Mouse (Mus musculus): ENCODE measurements around the gene Nxn.
A peak's percentile ranks its signal among the peaks of the same experiment; 100 is the strongest.

Nxn gene

DNA sequence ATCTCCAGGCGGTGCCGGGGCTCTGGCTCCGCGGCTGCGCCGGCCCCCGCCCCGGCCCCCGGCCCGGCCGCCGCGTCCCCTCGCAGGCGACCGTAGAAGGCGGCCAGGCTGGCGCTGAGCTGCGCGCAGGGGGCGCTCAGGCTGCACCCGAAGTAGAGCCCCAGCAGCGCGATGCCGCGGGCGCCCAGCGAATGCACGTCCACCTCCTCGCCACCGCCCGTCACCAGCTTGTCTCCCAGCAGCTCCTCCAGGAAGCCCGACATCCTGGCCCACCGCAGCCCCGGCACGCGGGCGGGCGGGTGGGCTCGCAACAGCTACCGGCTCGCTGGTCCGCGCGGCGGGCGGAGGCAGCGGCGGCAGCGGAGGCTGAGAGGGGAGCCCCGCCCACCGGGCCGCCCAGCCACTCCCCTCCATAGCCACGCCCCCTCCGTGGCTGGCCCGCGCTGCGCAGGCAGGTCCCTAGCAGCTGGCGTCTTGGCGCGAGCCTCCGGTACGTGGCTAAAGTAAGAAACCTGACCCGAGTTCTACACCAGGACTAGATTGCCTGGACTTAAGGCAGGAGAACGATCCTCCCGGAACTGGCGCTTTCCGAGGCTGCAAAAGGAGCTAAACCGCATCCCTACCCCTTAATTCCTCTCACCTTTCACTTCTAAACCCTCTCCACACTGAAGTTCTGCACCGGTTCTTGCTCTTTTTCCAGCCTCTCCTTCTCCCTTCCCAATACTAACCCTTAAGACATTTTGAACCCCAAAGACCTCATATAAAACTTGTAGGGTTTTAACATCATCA lies at the start of gene Nxn:
Nxn (minus strand) TSS at position 343 of the 789 bp plus-strand sequence.
- DNase-seq: peak; percentile 72

DNA sequence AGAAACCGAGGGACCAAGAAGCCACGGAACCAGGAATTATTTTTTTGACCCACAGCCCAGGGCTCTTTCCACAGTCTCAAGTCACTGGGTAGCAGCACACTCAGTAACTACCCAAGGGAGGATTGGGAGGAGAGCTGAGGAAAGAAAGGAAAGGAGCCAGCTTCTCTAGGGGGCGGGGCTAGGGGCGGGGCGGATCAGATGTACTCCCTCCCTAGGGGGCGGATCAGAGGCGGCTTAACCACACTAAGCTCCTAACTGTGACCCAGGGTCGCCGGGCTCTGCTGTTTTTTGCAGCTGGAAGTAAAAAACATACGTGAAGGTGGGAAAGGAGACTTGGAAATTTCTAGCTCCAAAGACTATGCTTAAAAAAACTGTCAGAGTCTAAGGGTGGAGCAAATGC lies 47.3 kb upstream of the Nxn start:
- DNase-seq: no peak

DNA sequence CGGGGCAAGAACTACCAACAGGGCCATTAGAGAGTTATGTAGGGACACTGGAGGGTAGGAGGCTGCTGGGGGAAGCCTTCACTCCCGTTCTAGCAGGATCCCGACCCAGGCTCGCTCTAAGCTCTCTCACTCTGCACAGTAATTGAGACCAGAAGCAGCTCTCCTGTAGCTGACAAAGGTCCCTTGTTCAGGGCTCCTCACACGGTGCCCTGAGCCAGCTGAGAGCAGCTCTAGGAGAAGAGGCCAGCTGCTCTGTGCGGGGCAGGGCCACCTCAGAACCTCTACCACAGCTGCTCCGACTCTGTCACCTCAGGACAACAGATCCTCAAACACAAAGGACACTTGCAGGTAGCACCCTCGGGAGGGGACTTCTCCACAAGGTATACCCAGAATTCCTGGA lies 46.5 kb upstream of the Nxn start:
- no peak for DNase-seq

DNA sequence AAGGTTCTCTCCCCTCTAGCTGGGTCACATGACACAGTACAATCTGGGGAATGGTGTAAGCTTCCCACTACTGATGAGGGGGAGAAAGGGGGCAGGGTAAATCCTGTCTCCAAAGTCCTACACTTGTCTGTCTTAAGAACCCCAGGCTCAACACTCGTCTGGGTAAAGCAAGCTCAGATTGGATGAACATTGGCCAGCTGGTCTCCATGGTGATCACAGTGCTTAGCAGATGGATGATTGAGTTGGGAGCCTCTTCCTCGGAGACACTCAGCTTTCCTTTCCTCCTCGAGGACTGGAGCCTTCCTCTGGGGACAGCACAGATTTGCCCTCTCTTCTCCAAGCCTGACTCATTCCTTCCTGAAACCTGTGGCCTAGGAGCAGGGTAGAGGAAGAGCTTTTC lies 40.7 kb upstream of the Nxn start:
- DNase-seq: no peak

DNA sequence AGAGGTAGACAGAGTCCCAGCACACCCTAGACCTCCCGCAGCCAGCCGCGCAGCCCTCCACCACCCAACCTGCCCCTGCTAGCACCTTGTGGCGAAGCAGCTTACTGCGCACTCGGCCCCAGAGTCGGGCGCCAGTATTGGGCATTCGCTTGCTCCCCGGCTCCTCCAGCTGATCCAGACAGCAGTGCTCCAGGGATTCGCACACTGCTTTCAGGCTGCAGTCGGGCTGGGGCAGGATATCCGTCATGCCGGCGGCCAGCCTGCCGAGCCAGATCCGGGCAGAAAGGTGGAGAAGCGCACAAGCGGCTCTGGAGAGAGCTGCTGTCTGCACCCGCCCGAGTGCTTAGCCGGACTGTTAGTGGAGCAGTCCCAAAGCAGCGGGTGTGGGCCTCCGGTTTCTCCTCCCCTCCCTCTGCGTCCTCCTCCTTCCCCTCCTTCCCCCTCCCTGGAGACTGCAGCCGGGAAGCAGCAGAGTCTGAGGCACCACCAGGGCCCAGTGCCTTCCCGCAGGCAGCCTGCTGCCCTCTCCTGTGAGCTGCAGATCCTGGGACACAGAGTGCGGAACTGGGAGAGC lies 38.0 kb upstream of the Nxn start:
- DNase-seq: no peak

DNA sequence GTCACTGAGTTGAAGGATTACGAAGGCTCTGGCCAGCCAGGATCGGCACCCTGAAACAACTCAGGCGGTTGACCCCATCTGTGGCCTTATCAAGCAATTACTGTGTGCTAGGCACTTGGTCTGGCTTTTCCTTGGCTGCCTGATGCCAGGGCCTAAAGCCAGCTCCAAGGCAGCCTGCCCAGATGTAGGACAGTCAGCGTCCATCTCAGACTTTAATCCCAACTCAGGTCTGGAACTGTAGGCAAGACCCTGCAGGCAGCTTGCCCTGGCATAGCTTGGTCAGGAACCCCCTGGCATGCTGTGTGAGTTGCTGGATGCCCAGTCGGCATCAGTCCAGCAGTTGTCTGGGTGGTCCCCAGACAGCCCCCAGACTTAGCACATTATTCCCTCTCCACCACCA lies 37.1 kb upstream of the Nxn start:
- peak; percentile 36 for DNase-seq

DNA sequence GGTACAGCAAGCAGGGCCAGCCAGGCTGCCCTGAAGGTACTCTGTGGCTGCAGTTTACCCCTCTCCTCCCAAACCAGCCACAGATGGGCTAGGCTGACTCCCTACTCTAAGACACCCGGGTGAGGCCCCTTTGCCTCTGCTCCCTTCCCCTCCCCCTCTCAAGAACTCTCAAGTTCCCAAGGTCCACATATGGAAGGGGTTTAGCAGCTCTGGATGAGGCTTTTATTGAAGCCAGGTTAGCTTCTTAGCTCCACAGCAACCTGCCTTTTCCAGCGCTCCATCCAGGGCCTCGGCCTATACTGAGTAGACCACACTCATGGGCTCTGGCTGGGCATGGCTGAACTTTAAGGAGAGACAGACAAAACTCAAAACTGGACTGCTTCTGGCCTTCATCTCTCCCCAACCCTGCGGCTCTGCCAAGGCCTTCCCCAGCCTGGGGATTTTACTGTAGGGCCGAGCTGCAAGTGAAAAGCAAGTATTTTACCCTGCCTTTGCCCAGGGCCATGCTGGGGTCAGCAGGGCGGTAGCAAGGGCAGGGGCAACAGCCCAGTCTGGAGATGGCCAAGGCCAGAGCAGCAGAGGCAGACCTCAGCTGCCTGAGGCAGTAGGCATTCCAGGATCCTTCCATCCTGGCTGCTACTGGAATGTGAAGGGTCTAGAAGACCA lies 31.2 kb upstream of the Nxn start:
- DNase-seq: no peak

DNA sequence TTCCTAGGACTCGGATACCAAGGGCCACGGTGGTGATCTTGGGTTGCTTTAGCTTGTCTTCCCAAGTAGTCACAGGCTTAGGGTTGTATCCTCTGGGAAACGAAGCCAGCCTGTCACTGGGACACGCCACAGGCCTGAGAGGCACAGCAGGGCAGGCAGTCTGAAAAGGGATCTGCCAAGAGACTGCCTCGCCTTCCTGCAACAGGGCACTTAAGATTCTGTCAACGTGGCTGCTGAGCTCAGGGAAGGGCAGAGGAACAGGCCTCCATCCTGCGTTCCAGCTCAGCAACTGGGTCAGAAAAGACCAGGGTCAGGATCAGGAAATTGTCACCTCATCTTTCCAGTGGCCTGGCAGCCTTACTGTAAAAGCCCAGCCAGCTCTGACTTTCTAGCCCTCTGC lies 30.6 kb upstream of the Nxn start:
- no peak for DNase-seq

DNA sequence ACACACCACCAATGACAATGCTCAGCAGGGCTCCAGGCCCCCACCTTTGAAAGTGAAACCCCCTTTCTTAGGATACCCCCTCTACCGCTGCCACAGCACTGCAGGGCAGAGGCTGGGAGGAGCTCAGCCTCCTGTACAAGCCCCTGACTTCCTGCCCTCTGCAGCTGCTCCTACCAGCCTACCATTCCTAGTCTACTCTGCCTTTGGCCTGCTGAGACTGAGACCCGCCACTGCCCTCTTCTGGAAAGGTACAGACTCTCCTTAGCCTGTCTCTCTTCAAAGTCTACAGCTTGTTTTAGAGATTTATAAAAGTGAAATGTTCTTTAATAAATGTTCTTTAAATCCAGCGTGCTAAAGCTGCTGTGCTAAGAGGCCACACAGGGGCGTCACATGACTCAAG lies 30.1 kb upstream of the Nxn start:
- no peak for DNase-seq

DNA sequence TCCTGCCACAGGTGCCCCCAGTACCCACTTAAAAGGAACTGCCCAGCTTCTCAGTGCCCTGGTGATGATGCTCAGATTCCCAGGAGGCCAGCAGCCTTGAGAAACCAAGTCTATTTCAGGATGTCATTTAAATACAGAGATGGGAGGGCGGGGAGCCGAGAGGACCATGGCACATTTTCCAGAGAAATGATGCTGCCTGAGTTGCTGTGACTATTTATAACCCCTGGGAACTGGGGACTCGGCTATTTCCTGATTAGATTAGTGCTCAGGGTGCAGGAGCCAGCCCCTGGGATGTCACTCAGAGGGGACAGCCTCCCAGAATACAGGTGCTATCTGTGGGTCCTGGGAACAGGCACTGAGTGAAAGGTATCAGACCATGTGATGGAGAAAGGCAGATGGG lies 28.8 kb upstream of the Nxn start:
- DNase-seq: no peak

DNA sequence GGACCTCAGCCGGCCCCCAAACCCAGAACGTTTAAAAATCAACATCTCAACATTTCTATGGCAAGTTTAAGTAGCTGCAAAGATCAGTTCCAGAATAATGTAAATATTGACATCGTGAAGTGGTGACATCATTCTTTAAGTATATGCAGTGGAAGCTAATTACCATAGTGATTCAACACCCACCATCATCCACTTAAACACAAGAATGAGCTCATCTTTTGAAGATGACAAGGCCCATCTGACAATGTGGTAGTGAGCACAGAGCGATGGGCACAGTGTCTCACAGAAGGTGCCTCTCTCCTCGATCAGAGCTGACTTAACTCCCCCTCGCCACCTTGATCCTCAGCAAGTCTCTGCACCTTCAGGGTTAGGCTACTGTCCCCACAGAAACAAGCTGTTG lies 26.8 kb upstream of the Nxn start:
- no peak for DNase-seq

DNA sequence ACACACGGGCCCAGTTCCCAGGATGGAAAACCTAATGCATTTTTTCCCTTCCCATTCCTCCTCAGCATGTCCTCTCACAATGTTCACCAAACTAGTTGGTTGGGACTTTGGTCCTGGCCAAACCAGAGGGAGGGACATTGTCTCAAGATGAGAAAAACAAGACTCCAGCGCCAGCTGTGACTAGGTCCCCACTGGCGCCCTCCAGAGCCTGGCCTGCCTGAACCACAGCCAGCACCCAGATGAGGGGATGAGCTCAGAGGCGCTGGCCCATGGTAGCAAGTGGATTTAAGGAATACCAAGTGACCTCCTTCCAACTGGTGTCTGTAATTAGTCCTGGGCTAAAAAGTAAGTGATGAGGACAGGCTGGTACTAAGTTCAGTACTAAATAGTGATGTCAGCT lies 22.0 kb upstream of the Nxn start:
- DNase-seq: no peak

DNA sequence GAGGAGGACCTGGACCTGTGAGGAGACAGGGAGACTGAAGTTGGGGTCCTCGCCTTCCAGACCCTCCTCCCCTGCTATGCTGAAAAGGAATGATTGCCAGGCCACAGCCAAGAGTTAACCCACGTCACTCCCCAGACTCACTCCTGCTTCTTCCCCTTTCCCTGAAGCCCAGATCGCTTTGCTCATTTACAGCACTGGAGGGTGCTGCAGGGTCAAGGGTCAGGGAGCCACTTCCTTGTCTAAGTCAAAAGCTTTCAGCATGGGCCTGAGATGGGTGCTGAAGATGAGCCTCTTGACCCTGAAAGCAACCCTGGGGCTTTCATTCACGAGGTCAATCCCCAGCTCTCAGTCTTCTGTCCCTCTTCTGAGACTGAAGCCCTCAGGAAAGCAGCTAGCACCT lies 20.2 kb upstream of the Nxn start:
- no peak for DNase-seq

DNA sequence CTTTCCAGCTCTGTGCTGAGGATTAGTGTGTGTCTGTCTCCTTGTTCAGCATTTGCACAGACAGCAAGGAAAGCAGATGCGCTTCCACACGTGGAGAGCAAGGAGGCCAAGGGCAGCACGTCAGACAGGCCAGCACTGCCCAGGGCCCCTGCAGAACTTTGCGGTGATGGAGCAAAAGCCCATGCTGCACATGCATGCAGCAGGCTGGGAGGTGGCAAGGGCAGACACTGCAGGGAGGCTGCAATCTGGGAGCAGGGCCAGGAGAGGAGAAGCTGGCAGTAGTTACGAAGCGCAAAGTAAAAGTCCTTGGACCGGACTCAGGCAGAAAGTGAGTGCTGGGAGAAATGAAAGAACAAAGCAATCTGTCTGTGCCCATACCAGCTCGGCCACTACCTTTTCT lies 19.5 kb upstream of the Nxn start:
- DNase-seq: peak; percentile 66

DNA sequence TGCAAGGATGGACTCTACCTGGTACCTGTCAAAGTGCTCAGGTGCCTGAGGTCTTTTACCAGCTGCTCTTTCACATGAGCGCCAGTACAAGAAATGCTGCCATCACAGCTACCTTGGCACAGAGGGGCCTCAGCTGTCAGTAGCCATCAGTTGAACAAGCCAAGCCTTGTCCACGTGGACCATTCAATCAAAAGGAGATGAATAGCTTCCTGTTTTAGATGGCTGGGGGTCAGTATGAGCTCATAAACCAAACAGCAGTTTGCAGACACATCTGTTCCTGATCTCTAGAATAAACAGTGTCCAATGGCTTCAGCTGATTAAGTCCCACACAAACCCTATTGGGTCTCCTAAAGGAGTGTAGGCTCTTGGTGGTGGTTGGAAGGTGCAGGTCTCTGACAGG lies 17.0 kb upstream of the Nxn start:
- no peak for DNase-seq

DNA sequence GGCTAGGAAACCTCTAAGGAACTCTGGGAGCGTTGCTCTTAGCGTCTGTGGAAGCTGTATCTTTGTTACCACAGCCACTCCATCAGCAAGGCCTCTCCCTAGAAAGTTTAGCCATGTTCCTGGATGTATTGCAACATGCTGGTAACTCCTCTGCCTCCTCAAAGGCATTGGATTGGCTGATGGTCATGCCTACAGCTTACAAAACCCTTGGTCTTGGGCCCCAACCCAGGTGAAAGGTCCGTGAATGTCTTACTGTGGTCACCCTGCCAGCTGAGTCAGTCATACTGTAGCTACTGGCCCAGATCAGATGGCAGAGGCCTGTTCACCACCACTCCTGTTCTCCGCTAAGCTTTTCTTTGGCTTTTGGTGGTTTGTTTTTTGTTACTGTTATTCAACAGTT lies 16.1 kb upstream of the Nxn start:
- DNase-seq: no peak

DNA sequence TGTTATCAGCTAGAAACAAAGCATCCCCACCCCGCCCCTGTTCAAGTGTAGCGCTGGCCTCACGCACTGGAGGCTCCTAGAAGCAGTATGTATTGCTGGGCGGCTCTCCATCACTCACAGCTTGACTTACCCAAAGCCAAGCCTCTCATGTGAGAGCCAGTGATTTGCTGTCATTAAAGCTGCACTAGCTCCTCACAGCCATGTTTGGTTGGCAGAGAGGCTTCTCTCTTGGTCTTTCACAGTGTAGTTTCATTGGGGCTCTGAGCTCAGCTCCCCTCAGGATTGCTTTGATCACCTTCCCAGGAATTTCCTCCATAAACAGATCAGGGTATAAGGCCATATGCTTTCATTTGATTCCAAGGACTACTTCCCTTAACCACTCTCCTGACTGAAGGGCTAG lies 14.3 kb upstream of the Nxn start:
- no peak for DNase-seq

DNA sequence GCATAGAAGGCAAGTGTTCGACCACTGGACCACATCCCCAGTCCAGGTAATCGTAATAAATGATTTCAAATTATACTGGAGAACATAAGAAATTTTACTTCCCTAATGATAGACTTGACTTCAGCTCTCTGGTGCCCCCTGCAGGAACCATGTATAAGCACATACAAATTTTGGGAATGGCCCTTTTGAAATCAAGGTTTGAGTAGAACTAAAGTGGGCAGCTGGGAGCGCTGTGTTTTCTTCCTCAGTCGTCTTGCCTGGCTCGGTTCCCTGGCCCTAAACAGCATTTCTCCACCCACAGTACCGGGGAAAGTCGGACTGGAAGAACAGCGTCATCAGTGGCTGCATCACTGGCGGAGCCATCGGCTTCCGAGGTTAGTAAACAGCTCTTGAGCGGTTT lies 11.9 kb upstream of the Nxn start:
- peak; percentile 80 for DNase-seq

DNA sequence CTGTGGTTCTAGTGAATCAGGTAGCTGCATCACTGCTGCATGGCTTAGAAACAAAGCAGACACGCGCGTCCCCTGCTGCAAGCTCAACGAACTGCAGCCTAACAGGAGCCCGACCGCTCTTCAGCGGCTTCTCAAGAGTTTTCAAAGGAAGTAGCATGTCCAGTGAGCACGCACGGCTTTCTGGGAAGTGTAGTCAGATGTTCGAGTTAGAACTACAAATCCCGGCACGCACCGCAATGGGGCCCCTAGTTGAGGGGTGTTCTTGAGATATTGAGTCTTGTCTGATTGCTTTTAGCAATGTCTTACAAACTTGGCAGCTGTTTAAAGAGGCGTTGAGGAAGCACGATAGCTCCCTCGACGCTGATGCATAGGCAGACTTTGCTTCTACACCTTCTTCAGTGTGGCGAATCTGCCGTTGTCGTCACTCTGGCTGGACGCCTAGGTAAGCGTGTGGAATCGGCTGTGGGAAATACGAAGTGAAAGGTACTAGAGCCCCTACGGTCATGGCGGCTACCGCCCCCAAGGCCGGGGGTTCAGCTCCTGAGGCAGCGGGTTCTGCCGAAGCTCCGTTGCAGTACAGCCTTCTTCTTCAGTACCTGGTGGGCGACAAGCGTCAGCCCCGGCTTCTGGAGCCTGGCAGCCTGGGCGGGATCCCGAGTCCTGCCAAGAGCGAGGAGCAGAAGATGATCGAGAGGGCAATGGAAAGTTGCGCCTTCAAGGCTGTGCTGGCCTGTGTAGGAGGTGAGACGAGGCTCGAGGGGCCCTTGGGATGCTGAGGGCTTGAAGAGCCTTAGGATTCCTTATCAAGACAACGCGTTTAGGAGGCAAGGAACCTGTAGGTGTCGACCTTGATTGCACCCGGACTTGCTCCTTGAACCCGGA lies 8.0 kb upstream of the Nxn start, which contains the start of gene Timm22:
Timm22 (plus strand) TSS at position 251 of the 882 bp plus-strand sequence.
- DNase-seq: peak; percentile 98

DNA sequence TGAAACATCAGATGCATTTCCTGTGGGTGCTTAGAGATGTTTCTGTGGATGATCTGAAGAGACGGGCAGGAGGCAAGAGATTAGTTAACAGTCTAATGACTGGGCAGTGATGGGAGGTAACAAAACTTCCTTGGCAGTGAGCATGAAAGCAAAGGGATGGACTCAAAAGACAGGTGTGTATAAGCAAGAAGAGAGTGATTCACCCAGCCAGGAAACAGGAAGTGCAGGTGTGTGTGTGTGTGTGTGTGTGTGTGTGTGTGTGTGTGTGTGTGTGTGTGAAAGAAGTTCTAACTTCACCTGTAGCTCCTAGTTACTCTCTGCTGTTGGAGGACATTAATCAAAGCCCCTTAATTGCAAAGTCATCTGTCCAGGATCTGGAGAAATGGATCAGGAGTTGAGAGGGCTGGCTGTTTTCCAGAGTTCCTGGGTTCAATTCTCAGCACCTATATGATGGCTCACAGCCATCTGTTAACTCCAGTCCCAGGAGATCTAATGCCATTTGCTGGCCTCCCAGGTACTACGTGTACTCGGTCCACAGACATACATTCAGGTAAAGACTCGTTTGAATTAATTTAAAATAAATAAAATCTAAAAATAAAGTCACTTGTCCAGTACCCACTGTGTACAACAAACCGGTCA lies 6.8 kb upstream of the Nxn start:
- DNase-seq: no peak

DNA sequence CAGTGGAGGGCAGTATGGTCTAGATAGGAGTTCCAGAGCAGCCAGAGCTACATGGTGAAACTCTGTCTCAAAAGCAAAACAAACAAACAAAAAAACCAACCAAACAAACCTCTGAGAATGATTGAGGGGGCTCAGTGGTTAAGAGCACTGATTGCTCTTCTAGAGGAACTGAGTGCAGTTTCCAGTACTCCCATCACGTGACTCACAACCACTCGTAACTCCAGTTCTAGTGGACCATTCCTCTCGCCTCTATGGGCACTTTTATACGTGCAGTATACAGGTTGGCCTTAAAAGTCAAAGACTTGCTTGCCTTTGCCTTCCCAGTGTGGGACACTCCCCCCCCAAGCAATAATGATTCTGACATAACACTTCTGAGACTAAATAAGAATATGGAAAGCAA lies 6.2 kb upstream of the Nxn start:
- DNase-seq: no peak

DNA sequence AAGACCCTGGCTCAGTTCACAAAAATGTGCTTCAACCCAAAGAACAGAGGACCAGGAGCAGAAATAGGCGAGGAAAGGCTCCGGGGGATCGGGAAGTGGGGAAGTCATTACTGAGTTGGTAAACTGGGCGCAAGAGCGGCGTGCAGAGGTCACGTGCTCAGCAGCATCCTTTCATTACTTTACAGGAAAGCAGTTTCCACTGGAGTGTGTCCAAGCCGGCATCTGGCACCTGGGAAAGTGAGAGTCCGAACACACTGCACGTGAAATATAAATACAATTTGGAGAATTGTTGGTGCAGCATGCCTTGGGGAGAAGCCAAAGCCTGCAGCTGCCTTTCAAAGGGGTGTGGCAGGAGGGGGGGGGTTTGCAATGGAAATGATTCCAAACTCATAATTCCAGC lies 2.5 kb upstream of the Nxn start:
- no peak for DNase-seq
